In the genomic region with DNA sequence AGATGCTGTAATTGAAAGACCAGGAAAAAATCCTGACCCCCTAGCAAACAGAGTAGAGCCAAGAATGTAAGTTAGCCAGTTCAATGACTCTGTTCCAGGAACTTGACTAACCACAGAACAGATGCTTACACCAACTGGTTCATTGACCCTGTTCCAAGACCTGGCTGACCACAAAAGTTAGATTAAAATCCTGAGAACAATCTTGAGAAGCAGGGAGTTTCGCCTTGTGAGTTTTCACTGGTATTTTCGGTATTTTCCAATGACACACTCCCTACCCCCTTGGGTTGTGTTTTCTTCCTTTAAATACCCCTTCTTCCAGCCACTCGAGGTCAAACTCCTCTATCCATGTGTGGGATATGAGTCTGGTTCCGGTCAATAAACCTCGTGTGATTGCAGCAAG, we compare ENCODE assay signal across 24 mouse cellular contexts. TPM values are rescaled to one million over a fixed set of nuclear protein-coding genes. Genes with fewer than 3 reads are reported as not detected.
DNase-seq lines count a peak whose midpoint lies in the region; ATAC-seq and TF ChIP-seq lines count a peak whose summit lies in the region.
"Had no signal": no experiment of that assay in that cellular context is flagged by ENCODE, and none has a peak within 500 bp of the region (broad histone marks: within the 10 kb centered on the region; RNA-seq: fewer than 3 reads in every experiment).

No protein-coding gene starts in this region.

- H3K9ac ChIP-seq in embryonic facial prominence, embryonic 14.5 days (ENCODE audit: low read depth, low read length) = no peak overlapping the region
- H3K9ac ChIP-seq: heart, embryonic 15.5 days had no signal

- no peak overlapping the region for H3K4me2 ChIP-seq in embryonic facial prominence, embryonic 14.5 days (ENCODE audit: low read depth, low read length)
- H3K4me2 ChIP-seq in myocyte (ENCODE audit: low read depth) = peak overlapping the region; percentile 33
- H3K4me2 ChIP-seq: heart, embryonic 15.5 days; midbrain, embryonic 11.5 days had no signal

- H3K27me3 ChIP-seq in embryonic facial prominence, embryonic 14.5 days (replicated peaks; ENCODE audit: control insufficient read depth, insufficient read depth, low read length) = no peaks in the 10 kb centered on the region
- no peaks in the 10 kb centered on the region for H3K27me3 ChIP-seq in embryonic facial prominence, embryonic 10.5 days (replicated peaks; ENCODE audit: low read depth, poor library complexity, severe bottlenecking)
- H3K27me3 ChIP-seq in myocyte (ENCODE audit: control insufficient read depth, insufficient read depth, insufficient read length) = no peaks in the 10 kb centered on the region
- H3K27me3 ChIP-seq: heart, embryonic 15.5 days had no signal

- peaks cover 7% of the 10 kb centered on the region for H3K36me3 ChIP-seq in embryonic facial prominence, embryonic 14.5 days (ENCODE audit: control insufficient read depth, insufficient read depth, low read length)
- H3K36me3 ChIP-seq in embryonic facial prominence, embryonic 10.5 days (replicated peaks) = peaks cover 10% of the 10 kb centered on the region
- no peaks in the 10 kb centered on the region for H3K36me3 ChIP-seq in myocyte (ENCODE audit: control insufficient read depth, insufficient read depth)

- ATAC-seq in embryonic facial prominence, embryonic 14.5 days (ENCODE audit: low read depth) = no peak
- ATAC-seq in megakaryocyte progenitor cell, adult 5-6 weeks (replicated peaks; ENCODE audit: poor library complexity) = no peak
- ATAC-seq: activated CD4-positive, CD25-positive, alpha-beta regulatory T cell, adult 4 months; forebrain, embryonic 14.5 days; hindbrain, embryonic 16.5 days; intestine, embryonic 16.5 days had no signal

- no peaks in the 10 kb centered on the region for H3K9me3 ChIP-seq in embryonic facial prominence, embryonic 14.5 days (ENCODE audit: control insufficient read depth, low read length)
- H3K9me3 ChIP-seq in embryonic facial prominence, embryonic 10.5 days = peaks cover 10% of the 10 kb centered on the region; the same call in 1 of the 2 replicates
- H3K9me3 ChIP-seq: heart, embryonic 15.5 days had no signal

- H3ac ChIP-seq in myocyte (ENCODE audit: control insufficient read depth, insufficient read length) = no peak overlapping the region

- TF ChIP-seq POLR2A in myocyte (IDR thresholded peaks at IDR 0.05; ENCODE audit: insufficient read length, low read depth) = no peak

- peak; percentile 19 for DNase-seq in embryonic facial prominence, embryonic 14.5 days (ENCODE audit: low spot score)
- no peak for DNase-seq in embryonic facial prominence, embryonic 10.5 days (ENCODE audit: low spot score)
- peak; percentile 54 for DNase-seq in kidney, adult 9 months
- no peak for DNase-seq in kidney, postnatal 14 days
- DNase-seq in Muller cell, postnatal 12 days (ENCODE audit: inconsistent ontology term) = peak; percentile 70
- no peak for DNase-seq in ovary, adult 18-20 months (ENCODE audit: low spot score)
- DNase-seq: adrenal gland, postnatal 25 days; B cell, adult 2 months; cerebellum, adult 11 months; cerebellum, postnatal 14 days; embryo, embryonic 11 days; gastrocnemius, postnatal 10 days; liver; lung, postnatal 36 days; spleen, adult 18-20 months; thymus, postnatal 25 days had no signal

- no peaks in the 10 kb centered on the region for H3K79me2 ChIP-seq in myocyte (ENCODE audit: control insufficient read depth, insufficient read depth)

- 79% methylated on average over 5 of the region's 5 CpGs for WGBS in embryonic facial prominence, embryonic 14.5 days
- WGBS in embryonic facial prominence, embryonic 10.5 days = 94% methylated on average over 5 of the region's 5 CpGs

- no peaks in the 10 kb centered on the region for H3K4me1 ChIP-seq in embryonic facial prominence, embryonic 14.5 days (ENCODE audit: control insufficient read depth, insufficient read depth, low read length)
- peaks cover 12% of the 10 kb centered on the region for H3K4me1 ChIP-seq in embryonic facial prominence, embryonic 10.5 days

- H3K27ac ChIP-seq in embryonic facial prominence, embryonic 14.5 days (replicated peaks; ENCODE audit: low read depth, low read length) = no peak overlapping the region
- no peak overlapping the region for H3K27ac ChIP-seq in embryonic facial prominence, embryonic 10.5 days (replicated peaks)
- H3K27ac ChIP-seq: heart, embryonic 15.5 days had no signal

- no peak overlapping the region for H3K4me3 ChIP-seq in embryonic facial prominence, embryonic 14.5 days (ENCODE audit: low read depth, low read length)
- H3K4me3 ChIP-seq in embryonic facial prominence, embryonic 10.5 days = no peak overlapping the region
- no peak overlapping the region for H3K4me3 ChIP-seq in myocyte
- H3K4me3 ChIP-seq: heart, embryonic 15.5 days had no signal

TF ChIP-seq in myocyte, 11 proteins besides CTCF, POLR2A, EP300 and RAD21:
- TF ChIP-seq TCF3 (IDR thresholded peaks at IDR 0.05; ENCODE audit: insufficient read length, low read depth) (peak; percentile 3), MYOG (IDR thresholded peaks at IDR 0.05; ENCODE audit: control insufficient read depth in 1 of 3, insufficient read depth in 1 of 3, insufficient read length in 2 of 3, low read depth in 2 of 3) (peak in 1 of 3 experiments; percentile 85), MYOD1 (IDR thresholded peaks at IDR 0.05; ENCODE audit: control insufficient read depth in 1 of 3, insufficient read length in 2 of 3, low read depth in 2 of 3) (peak; percentile 53 to 77 (median 72)), REST (IDR thresholded peaks at IDR 0.05; ENCODE audit: insufficient read depth, insufficient read length) (no peak), TCF12 (IDR thresholded peaks at IDR 0.05; ENCODE audit: insufficient read depth, poor library complexity, severe bottlenecking) (peak; percentile 71)

RNA-seq across cellular contexts. Expression of a gene that starts 2.2 kb away (rescaled TPM):
- 13.6 and 17.2 TPM in 2 replicates for polyA plus RNA-seq in embryonic facial prominence, embryonic 14.5 days (2014; fragmentation: Nextera tagmentation; extraction: Ambion mirVana)
- polyA plus RNA-seq in embryonic facial prominence, embryonic 10.5 days (2016; fragmentation: Nextera tagmentation; extraction: Ambion mirVana) = 26.3 and 29.7 TPM in 2 replicates
- polyA plus RNA-seq in myocyte (2012; fragmentation: generic; extraction: Trizol) = 4.4 TPM
- 10.2 and 10.9 TPM in 2 replicates for total RNA-seq in megakaryocyte progenitor cell, adult 5-6 weeks (2015)
- total RNA-seq in megakaryocyte progenitor cell, adult 5-6 weeks (2017) = 14.7 and 15.1 TPM in 2 replicates

RNA-seq across cellular contexts. Expression of a gene that starts 50.0 kb away (rescaled TPM):
- 3.3 and 4.8 TPM in 2 replicates for polyA plus RNA-seq in embryonic facial prominence, embryonic 14.5 days (2014; fragmentation: Nextera tagmentation; extraction: Ambion mirVana)
- polyA plus RNA-seq in embryonic facial prominence, embryonic 10.5 days (2016; fragmentation: Nextera tagmentation; extraction: Ambion mirVana) = 8.3 and 9.3 TPM in 2 replicates
- polyA plus RNA-seq in myocyte (2012; fragmentation: generic; extraction: Trizol) = 0.53 TPM
- total RNA-seq in megakaryocyte progenitor cell, adult 5-6 weeks (2015) = 6.0 and 7.1 TPM in 2 replicates
- 8.0 and 9.0 TPM in 2 replicates for total RNA-seq in megakaryocyte progenitor cell, adult 5-6 weeks (2017)

Comparison
In these comparisons a context has a peak if more than half of its experiments do, and no peak if none do; other contexts are left out.
1. DNase-seq: peak in embryonic facial prominence, embryonic 14.5 days (single experiment), kidney, adult 9 months (single experiment) and Muller cell, postnatal 12 days (single experiment); none in embryonic facial prominence, embryonic 10.5 days (single experiment), kidney, postnatal 14 days (single experiment) and ovary, adult 18-20 months (single experiment).